Mouse (Mus musculus) intestine, postnatal 0 days (tissue): Measurements from ENCODE around the gene Samm50. TPM values are rescaled to one million over a fixed set of nuclear protein-coding genes. Genes with fewer than 3 reads are reported as not detected.

ENCODE experiments used
- ATAC-seq: fragments of 200-750 bp; cut with Nextera tagmentation; 2 replicates; pipeline ENCODE4 v1.8.0; 2017; ENCODE audit warnings: mild to moderate bottlenecking, moderate TSS enrichment, moderate library complexity
- H3K27ac ChIP-seq: fragments of 300-500 bp; sonication (generic); 2 replicates; pipeline ENCODE4 v1.5.1; 2014; ENCODE audit warnings: mild to moderate bottlenecking, low read depth, low read length, moderate library complexity
- H3K27me3 ChIP-seq: fragments of 300-500 bp; sonication (generic); replicated peaks from 2 replicates; pipeline ENCODE4 v1.6.1; 2014; ENCODE audit warnings: low read length, mixed read lengths; ENCODE audit not compliant: control insufficient read depth, insufficient read depth
- H3K36me3 ChIP-seq: fragments of 300-500 bp; sonication (generic); 2 replicates; pipeline ENCODE4 v1.6.1; 2014; ENCODE audit warnings: mild to moderate bottlenecking, moderate library complexity; ENCODE audit not compliant: control insufficient read depth, insufficient read depth
- H3K4me1 ChIP-seq: fragments of 300-500 bp; sonication (generic); replicated peaks from 2 replicates; pipeline ENCODE4 v1.6.1; 2014; ENCODE audit warnings: antibody characterized with exemption, low read length, mixed read lengths; ENCODE audit not compliant: control insufficient read depth, insufficient read depth
- H3K4me2 ChIP-seq: fragments of 300-500 bp; sonication (generic); replicated peaks from 2 replicates; pipeline ENCODE4 v1.6.1; 2014; ENCODE audit warnings: low read depth, mild to moderate bottlenecking, moderate library complexity
- H3K4me3 ChIP-seq: fragments of 300-500 bp; sonication (generic); 2 replicates; pipeline ENCODE4 v1.5.1; 2014; ENCODE audit warnings: low read depth, low read length
- H3K9ac ChIP-seq: fragments of 300-500 bp; sonication (generic); 2 replicates; pipeline ENCODE4 v1.6.1; 2014; ENCODE audit warnings: mild to moderate bottlenecking, low read depth, low read length
- H3K9me3 ChIP-seq: fragments of 300-500 bp; sonication (generic); 2 replicates; pipeline ENCODE4 v1.6.1; 2016; ENCODE audit warnings: mixed run types; ENCODE audit not compliant: control insufficient read depth
- CTCF ChIP-seq: sonication (generic); IDR thresholded peaks from 2 replicates; pipeline ENCODE4 v1.5.1; 2016; ENCODE audit warnings: low read depth, mild to moderate bottlenecking, control low read depth, antibody characterized with exemption, moderate library complexity
- WGBS: fragments of 180-500 bp; shearing (Covaris S2); extraction: QIAGEN DNeasy Blood & Tissue Kit; methylation state at CpG from one replicate; pipeline ENCODE4 v1.1.7; 2014; 5-methylcytosine and 5-hydroxymethylcytosine counted together
- polyA plus RNA-seq: library from polyadenylated mRNA; unstranded; fragments of >200 nt; fragmentation: Nextera tagmentation; extraction: Ambion mirVana; gene quantifications from 2 replicates; pipeline ENCODE4 v1.2.1, GENCODE M21; 2015

The Samm50 gene
- polyA plus RNA-seq, 1 experiment from 2014 or later: 110 TPM

DNA sequence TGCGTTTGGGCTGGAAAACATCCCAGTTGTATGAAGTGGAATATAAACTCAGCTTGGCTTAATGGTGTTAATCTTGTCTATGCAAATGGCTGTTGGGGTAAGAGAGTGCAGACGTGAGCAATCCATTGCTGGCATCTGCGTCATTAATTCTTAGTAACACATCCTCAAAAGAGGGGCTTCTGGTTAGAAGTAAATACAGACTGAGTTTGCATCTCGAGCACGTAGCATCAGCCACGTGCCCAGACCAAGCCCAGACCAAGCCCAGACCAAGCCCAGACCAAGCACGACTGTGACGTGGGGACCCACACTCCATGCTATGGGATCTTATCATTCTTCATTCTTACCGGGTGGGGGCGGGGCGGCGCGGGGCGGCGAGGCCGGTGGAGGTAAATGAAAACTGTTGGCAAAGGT is 47.0 kb downstream of the Samm50 start:
- no peaks in the 10 kb centered on the region for H3K4me1 ChIP-seq
- no peaks in the 10 kb centered on the region for H3K9me3 ChIP-seq
- H3K36me3 ChIP-seq: no peaks in the 10 kb centered on the region
- WGBS: 9% methylated on average over 16 of the region's 16 CpGs
- H3K27me3 ChIP-seq: 0 out of 2 replicates have a peak, but pooled peaks cover 4% of the 10 kb centered on the region
- H3K9ac ChIP-seq: no peak overlapping the region
- peak; percentile 53; the same call in 1 of the 2 replicates for ATAC-seq
- H3K4me3 ChIP-seq: no peak overlapping the region
- TF ChIP-seq CTCF: no peak
- H3K4me2 ChIP-seq: peak overlapping the region; percentile 30; the same call in 1 of the 2 replicates
- H3K27ac ChIP-seq: no peak overlapping the region

- Histone ChIP-seq H3K9me3 (no peaks in the 10 kb centered on the region), H3K9ac (no peak overlapping the region), H3K4me3 (no peak overlapping the region), H3K27ac (no peak overlapping the region), H3K4me2 (no peak overlapping the region), H3K27me3 (0 out of 2 replicates have a peak, but pooled peaks cover 4% of the 10 kb centered on the region), H3K36me3 (no peaks in the 10 kb centered on the region), H3K4me1 (no peaks in the 10 kb centered on the region)
- WGBS: 61% methylated on average over 7 of the region's 7 CpGs
- no peak for TF ChIP-seq CTCF
- no peak for ATAC-seq
These were observed 49.5 kb downstream of the Samm50 start for GRCm38 (mm10) chr15:84241520-84241919.

DNA sequence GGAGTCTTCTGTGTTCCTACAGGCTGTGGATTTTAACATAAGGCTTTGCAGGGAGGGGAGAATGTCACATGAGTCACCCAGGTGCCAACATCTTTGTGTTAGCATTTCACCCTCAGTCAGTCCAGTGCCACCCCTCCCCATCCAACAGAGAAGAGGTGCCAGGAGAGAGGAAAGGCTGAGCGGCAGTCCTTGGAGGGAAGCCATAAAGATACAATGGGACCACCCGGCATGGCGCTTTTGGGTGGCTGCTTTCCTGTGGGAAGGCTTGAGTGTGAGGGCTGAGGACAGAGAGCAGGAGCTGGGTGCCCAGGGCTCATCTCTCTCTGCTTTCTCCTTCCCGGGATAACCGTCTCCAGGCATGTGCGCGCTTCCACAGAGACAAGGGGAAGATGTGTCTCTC is 53.1 kb downstream of the Samm50 start:
- ATAC-seq: no peak
- Histone ChIP-seq H3K27me3 (no peaks in the 10 kb centered on the region), H3K9ac (no peak overlapping the region), H3K9me3 (no peaks in the 10 kb centered on the region), H3K4me1 (no peaks in the 10 kb centered on the region), H3K4me2 (no peak overlapping the region), H3K4me3 (no peak overlapping the region), H3K27ac (no peak overlapping the region), H3K36me3 (no peaks in the 10 kb centered on the region)
- no peak for TF ChIP-seq CTCF
- 79% methylated on average over 7 of the region's 7 CpGs for WGBS

GRCm38 (mm10) chr15:84246195-84246594 is 54.2 kb downstream of the Samm50 start:
- Histone ChIP-seq H3K27ac (no peak overlapping the region), H3K4me3 (no peak overlapping the region), H3K27me3 (no peaks in the 10 kb centered on the region), H3K9ac (no peak overlapping the region), H3K4me2 (no peak overlapping the region), H3K4me1 (no peaks in the 10 kb centered on the region), H3K9me3 (no peaks in the 10 kb centered on the region), H3K36me3 (no peaks in the 10 kb centered on the region)
- TF ChIP-seq CTCF: no peak
- ATAC-seq: no peak
- 87% methylated on average over 6 of the region's 6 CpGs for WGBS

DNA sequence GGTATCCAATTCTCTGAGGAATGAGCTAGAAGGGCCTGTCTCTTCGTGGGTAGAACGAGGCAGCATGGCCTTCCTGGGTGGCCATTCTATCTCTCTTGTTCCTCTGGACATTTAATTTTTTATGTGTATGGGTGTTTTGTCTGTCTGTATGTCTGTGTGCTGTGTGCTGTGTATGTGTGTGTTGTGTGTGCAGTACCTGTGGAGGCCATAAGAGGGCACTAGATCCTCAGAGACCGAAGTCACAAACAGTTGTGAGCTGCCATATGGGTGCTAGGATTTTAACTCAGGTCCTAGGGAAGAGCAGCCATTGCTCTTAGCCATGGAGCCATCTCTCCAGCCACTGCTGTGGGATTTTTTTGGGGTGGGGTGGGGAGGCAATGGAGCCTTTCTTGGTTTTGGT is 55.3 kb downstream of the Samm50 start:
- ATAC-seq: no peak
- Histone ChIP-seq H3K9ac (no peak overlapping the region), H3K27ac (no peak overlapping the region), H3K36me3 (no peaks in the 10 kb centered on the region), H3K27me3 (no peaks in the 10 kb centered on the region), H3K9me3 (no peaks in the 10 kb centered on the region), H3K4me3 (no peak overlapping the region), H3K4me2 (no peak overlapping the region), H3K4me1 (no peaks in the 10 kb centered on the region)
- TF ChIP-seq CTCF: peak; percentile 40
- WGBS: 97% methylated on average over 3 of the region's 3 CpGs

GRCm38 (mm10) chr15:84251227-84251626 is 59.2 kb downstream of the Samm50 start:
- TF ChIP-seq CTCF: no peak
- Histone ChIP-seq H3K9me3 (no peaks in the 10 kb centered on the region), H3K4me2 (no peak overlapping the region), H3K4me3 (no peak overlapping the region), H3K27me3 (no peaks in the 10 kb centered on the region), H3K27ac (no peak overlapping the region), H3K9ac (no peak overlapping the region), H3K36me3 (no peaks in the 10 kb centered on the region), H3K4me1 (no peaks in the 10 kb centered on the region; the same call in 1 of the 2 replicates)
- ATAC-seq: no peak
- 54% methylated on average over 13 of the region's 13 CpGs for WGBS

DNA sequence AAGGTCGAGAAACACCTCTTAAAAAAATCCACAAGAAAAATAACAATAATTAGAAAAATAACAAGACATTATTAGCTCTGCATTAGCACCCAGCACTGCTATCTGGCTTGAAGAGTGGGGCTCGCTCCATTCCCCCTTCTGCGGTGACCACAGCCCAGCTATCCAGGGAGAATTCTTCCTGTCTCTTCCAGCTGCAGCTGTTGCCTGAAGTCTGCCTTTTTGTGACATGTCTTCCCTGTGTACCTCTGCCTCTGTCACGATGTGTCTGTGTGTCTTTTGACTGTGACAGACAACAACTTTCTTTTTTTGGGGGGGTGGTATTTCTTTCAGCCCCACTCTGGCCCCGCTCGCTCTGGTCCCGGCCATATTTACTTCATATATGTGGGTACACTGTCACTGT is 60.6 kb downstream of the Samm50 start:
- H3K9ac ChIP-seq: no peak overlapping the region
- no peak for TF ChIP-seq CTCF
- no peak overlapping the region for H3K27ac ChIP-seq
- no peaks in the 10 kb centered on the region for H3K36me3 ChIP-seq
- 89% methylated on average over 7 of the region's 7 CpGs for WGBS
- H3K4me1 ChIP-seq: no peaks in the 10 kb centered on the region; the same call in 1 of the 2 replicates
- H3K27me3 ChIP-seq: no peaks in the 10 kb centered on the region
- H3K4me3 ChIP-seq: no peak overlapping the region
- H3K4me2 ChIP-seq: no peak overlapping the region
- no peaks in the 10 kb centered on the region for H3K9me3 ChIP-seq
- ATAC-seq: no peak
